Mouse (Mus musculus) myocyte (in vitro differentiated cells): ENCODE data around the gene Cactin.

ENCODE experiments used
- MAX ChIP-seq: IDR thresholded peaks from one replicate; pipeline ENCODE4 v1.6.1; 2011; ENCODE audit warnings: low read depth, mild to moderate bottlenecking, control low read depth
- MYOG ChIP-seq, 3 experiments: IDR thresholded peaks; one replicate each; pipeline ENCODE4 v1.6.1; 2011; ENCODE audit warnings: control low read depth in 2 of 3, low read depth in 2 of 3, mild to moderate bottlenecking in 2 of 3; ENCODE audit not compliant: insufficient read length in 2 of 3, control insufficient read depth in 1 of 3, insufficient read depth in 1 of 3
- POLR2A ChIP-seq: IDR thresholded peaks from one replicate; pipeline ENCODE4 v1.6.1; 2011; ENCODE audit warnings: low read depth, mild to moderate bottlenecking, control low read depth, moderate library complexity; ENCODE audit not compliant: insufficient read length

DNA sequence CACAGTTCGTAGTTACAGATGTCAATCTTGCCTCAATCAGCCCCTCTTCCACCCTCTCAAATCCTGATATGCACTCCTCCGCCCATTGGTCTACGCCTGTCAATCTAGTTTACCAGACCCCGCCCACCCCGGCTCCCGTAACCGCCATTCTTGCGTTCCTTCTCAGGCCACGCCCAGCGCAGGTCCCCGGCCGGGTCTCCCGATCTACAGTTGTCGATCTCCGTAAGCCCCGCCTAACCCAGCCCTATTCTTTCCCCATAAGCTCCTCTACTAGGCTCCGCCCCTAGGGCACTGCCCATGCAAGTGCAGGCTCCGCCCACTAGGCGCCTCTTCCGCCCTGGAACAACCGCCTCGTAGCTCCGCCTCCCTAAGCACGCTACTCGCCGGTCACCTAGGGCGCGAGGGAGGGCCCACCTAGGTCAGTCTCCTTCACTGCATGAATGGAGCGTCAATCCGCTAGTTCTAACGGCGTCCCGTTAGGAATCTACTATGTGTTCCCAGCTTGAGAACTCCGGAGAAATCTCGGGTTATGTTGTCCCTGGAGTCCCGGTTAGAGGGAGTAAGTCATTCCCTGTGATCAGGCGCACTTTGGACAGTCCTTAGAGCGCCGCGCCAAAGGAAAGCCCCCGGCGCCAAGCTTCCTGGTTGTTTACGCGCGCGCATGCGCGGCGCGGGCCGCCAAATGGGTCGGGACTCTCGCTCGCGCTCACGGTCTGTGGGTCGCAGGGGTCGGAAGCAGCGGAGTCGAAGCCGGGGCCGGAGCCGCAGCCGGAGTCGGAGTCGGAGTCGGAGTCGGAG lies at the start of gene Cactin:
- TF ChIP-seq MYOG (IDR thresholded peaks at IDR 0.05; ENCODE audit: control insufficient read depth in 1 of 3, insufficient read depth in 1 of 3, insufficient read length in 2 of 3, low read depth in 2 of 3), result no peak
- peak; percentile 99 for TF ChIP-seq MAX
- TF ChIP-seq POLR2A, result peak; percentile 68
